Mouse (Mus musculus) cerebellum, adult 18-20 months (tissue): ENCODE data around the gene Cox4i2.

Experiments
- DNase-seq, 2 experiments: peaks; one replicate each; pipeline ENCODE4 v3.0.0; 2021

The Cox4i2 gene

DNA sequence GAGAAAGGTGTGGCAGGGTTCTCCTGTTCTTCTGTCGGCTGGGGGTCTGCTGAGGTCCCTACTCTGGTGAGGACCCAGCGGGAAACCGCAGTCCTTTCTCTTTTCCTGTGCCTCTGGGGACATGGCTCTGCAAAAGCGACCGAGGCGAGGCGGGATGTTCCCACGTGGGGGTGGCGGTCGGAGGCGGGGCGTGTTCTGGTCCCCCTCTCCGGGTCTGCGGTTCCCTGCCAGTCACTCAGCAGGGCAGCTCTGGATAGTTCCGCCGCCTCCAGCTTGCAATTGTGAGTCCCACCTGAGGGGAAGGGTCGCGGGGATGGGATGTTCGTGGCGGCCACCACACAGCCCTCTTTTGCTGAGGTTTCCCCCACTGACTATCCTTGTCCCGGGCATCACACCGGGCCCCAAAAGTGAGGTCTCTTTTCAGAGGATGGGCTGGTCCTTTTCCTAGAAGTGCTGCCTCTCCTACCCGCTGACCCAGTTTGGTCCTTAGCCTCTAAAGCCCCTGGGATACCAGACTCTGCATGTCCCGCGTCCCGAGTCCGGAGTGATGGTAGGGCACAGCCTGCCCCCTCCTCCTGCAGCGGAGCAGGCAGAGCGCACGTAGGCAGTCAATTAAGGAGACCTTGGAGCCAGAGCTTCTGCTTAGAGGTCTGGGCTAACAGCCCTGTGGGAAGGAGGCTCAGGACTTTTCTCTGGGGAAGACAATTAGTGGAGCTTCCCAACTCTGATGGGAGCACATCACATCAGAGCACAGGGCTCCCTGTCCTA, at the start of gene Cox4i2:
TSS of gene Cox4i2 (plus strand) at position 230 of the 768 bp plus-strand sequence.
- no peak for DNase-seq

DNA sequence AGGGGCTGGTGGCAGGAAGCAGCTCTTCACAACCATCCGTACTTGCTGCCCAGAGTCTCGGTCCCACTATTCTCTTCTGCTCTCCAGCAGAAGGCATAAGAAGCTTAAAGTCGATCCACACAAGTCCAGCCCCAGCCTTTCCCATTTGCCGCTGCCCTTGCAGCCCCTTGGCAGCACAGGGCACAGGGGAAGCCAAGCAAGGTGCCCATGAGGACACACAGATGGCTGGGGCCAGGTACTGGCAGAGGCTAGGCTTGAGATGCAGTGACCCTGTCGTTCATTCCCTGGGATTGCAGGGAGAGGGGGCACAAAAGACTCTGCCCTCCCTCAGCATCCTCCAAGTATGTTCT, 49.7 kb upstream of the Cox4i2 start:
- DNase-seq = peak; percentile 73 to 79

DNA sequence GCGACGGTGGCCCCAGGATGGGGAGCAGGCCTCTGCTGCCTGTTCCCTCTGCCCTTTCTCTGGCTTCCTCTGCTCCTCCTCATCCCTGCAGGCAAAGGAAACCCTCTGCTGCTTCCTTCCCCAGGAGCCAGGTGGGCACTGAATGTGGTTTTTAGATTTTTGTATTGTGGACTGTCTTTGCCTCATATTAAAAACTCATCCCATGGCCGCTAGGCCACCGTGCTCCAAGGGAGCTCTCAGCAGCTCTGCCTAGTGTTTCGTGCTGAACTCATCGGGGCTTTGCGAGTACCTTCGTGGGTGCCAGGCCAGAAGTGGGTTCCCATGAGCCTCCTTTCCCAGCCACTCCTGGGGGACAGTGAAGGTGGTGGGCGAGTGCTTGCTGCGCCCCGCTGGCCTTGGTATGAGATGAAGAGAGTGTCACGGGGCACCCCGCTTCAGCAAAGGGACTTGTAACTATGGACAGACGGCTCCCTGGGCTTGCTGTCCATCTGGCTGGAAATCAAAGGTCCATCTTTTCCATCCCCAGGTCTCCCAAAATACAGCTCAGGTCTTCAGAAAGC, 49.1 kb upstream of the Cox4i2 start:
- peak; percentile 33 to 56 for DNase-seq

DNA sequence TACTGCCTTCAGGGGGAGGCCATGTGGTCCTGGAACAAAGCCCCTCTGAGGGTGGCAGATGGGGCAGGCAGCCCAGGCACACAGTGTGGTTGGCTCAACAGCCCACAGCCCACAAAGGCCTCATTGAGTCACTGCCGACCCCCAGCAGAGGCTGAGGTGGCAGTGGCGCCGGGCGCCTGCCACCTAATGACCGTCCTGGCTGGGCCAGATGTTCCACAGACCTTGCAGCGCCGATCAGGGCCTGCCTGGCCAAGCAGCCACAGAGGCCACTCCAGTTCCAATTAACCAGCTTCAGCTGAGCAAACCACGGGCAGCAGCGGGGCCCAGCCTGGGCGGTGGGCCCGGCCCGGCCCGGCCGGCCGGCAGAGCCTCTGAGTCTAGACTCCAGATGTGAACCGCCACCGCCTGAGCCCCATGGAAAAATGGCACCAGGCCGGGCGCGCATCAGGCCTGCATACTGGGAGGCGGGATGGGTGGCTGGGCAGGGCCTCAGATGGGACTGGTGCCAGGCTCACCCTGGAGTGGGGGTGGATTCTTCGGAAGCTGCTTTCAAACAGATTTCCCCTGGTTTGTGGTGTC, 47.9 kb upstream of the Cox4i2 start:
- DNase-seq = peak; percentile 39 to 59

DNA sequence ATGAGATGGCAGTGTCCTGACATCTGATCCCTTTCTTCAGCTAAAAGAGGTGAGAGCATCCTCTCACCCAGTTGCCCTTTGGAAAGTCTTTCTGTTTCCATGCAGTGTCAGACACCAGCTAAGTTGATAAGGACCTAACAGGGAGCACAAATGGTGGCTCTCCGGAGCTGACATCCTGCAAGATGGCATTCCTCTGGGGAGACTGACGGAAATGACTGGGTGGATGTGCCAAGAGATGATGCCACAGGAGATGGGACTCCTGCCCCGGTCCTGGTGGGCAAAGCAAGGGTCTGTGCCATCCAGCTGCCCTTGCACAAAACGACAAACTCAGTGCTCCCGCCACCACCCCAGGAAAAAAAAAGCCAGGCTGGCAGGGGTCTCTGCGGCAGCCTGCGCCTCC, 46.8 kb upstream of the Cox4i2 start:
- peak in 1 of 2 experiments; percentile 30 for DNase-seq

DNA sequence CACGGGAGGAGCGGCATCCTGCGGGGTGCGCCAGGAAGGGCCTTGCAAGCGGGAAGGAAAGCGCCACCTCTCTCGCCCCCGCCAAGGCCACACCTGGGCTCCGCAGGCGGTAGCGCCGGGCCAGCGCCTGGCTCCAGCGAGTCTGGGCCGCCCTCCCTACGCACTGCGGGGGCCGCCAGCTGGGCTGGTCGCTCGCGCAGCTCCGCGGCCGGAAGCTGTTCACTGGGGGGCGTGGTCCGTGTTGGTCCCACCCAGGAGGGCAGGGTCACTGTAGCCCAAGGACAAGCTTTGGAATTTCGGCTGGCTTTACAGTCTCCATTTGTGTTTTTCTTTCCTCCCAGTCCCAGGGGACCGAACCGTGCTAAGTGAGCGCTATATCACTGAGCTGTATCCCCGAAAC, 46.3 kb upstream of the Cox4i2 start:
- peak; percentile 77 to 79 for DNase-seq

DNA sequence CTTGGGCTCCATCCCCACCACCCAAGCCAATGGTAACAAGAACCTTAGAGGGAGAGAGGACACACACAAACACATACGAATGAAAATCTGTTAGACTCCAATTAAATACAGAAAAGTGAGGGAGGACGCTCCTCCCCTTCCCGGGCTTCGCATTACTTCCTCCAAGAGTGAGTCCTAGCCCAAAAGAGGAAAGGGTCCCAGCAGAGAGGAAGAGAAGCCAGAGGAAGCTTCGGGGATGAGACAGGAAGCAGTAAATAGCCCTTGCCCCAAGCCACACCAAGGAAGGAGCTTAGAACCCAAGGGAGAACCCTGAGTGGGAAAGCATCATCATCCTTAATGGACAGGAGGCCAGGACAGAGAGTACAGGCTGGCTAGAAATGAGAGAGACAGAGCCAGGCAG, 44.9 kb upstream of the Cox4i2 start:
- DNase-seq = no peak

DNA sequence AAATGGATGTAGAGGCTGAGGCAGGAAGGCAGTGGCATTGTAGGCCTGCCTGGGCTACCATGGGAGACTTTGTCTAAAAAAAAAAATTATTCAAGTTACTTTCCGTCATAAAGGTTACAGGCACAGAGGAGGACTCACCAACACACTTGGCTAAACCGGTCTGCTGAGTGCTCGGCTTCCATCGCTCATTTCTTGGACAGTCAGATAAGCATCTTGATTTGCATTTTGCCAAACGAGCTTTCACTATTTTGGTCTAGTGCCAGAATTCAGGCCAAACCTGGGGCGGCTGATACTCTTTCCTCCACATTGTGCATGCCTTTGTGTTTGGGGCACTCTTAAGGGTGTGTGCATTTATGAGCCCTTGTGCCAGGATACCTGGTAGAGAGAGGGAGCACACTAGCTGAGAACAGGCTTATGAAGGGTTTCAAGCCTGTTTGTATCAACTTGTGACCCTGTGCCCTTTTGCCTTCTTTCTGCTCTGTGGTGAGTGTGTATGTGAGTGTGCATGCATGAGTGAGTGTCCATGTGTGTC, 37.7 kb upstream of the Cox4i2 start:
- DNase-seq = no peak

DNA sequence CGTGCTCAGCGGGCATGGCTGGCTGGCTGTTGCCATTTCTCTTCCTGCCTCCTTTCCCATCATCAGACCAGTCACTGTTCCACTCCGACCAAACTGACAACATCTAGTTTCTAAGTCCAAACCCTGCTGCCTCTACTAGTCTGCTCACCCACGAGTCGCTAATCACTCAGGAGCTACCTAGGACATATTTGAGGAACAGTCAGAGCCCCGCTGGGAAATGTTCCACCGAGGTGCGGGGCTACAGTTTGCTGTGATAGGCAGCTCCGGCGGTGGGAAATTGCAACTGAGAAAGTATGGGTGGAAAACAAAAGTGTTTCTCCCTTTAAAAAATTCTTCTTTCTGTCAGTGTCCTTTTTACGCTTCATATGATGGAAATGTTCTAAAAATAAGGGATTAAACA, 36.3 kb upstream of the Cox4i2 start:
- no peak for DNase-seq

DNA sequence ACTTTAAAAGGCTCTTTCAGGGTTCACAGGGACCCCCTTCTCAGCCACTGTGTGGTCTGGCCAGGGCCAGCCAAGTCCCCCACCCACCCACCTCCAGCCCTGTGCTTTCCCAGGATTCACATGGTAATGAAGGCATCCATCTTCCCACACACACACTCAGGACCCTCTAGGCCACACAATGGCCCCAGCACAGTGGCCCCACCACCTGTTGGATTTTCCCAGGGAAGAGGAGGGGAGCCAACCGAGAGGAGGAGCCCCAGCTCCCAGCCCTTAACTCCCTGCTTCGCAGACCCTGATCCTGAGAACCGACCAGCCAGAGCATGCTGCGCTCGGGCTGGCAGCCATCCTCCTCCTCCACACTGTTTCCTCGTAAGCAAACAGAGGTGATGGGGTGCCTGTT, 35.9 kb upstream of the Cox4i2 start:
- DNase-seq = no peak

DNA sequence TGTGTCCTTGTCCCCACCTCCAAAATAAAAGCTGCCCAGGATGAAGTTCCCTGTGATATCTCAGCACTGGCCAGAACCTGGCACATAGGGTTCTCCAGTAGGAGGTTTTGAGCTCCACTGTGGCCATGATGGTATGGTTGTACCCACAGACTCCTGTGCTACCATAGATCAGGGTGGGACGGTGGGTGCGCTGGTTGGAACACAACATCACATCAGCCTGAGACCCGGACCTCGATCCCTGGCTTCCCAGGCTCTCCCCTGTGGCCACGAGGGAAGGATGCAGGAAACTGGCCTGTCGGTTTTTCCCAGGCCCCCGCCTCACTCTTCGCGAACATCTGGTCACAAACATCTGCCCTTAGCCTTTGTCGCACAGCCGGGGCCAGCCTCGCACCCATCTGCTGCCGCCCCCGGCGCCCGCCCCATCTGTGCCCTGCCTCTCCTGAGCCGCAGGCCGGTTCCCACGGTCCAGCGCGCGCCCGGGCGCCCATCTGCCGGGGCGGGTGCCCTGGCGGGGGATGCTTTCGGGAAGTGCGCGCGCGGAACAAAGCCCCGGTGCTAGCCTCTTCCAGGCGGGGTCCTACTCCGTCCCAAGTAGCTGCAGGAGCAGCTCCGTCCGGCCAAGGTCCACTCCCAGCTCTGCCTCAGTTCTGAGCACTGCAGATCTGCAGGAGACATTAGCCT, 30.2 kb upstream of the Cox4i2 start:
- no peak for DNase-seq

DNA sequence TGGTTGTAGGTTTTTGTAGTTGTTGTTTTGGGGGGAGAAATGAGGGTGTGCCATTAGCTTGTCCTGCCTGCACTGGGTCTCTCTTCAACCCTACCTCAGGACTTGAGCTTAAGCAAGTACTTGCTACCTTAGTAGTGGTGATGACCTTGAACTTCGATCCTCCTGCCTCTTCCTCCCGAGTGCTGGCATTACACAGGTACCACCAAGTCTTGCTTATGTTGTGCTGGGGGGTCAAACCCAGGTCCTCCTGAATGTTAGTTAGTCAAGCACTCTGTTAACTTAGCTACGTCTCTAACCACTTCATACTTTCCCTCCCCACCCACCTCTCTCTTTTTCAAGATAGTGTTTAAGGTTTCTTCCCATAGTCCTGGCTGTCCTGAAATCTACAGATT, 29.6 kb upstream of the Cox4i2 start:
- no peak for DNase-seq

DNA sequence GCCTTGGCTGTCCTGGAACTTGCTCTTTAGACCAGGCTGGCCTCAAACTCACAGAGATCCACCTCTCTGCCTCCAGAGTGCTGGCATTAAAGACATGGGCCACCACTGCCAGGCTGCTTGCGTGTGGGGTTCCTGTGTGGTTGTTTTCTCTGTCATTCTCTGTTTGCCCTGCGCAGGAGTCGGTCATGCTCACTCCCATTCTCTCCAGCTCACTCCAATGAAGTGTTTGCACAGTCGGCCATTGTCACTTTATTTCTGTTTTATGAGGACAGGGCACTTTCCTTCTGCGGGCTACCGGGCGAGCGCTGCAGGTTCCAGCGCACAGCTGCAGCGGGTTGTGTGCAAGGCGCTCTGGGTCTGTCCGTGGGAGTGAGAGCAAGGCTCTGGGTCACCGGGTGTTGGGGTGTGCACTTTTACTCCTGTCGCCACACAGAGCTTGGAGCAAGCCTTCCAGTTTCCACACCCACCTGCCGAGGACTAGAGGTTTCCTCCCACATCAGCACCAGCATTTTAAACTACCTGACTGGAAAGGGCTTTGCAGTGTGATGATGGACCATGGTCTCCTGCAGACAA, 28.7 kb upstream of the Cox4i2 start:
- no peak for DNase-seq

DNA sequence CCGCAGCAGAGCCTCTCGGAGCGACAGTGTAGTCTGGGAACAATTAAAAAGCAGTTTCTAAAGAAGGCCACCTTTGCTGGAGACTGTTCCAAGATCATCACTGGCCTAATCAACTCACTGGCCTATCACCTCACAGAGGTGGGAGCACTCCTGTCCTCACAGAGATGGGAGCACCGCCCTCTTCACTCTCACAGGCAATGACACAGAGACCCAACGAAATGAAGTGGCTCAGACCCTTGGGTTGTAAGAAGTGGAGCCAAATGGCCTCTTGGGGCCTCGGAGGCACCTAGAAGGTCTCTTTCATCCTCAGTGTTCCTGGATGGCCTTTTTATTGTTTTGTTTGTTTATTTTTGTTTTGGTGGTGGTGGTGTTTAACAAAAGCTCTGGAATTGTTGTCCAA, 27.8 kb upstream of the Cox4i2 start:
- DNase-seq = no peak

DNA sequence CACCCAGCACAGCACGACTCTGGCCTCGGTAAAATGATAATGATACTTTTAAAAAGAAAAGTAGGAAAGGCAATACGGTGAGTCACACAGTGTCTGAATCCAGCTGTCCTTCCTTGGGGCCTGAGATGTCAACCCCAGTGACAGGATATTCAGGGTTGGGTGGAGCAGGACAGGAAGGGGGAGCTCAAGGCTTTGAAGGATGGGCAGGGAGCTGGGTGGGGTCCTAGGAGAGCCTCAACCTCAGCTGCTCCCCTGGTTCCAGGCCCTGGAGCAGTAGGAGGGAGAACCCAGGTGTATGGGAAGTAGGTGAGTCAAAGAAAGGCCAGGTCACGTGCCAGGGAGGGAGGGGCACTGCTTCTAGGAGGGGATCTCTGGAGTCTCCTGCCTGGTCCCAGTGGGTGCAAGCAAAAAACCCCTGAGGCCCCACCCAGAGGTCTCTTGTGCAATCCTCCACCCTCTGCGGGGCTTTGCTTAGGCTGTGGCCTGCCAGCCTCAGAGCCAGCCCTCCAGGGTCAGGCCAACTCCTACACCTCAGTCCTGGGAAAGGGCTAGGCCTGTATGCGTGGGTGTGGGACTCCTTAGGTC, 27.1 kb upstream of the Cox4i2 start:
- no peak for DNase-seq

DNA sequence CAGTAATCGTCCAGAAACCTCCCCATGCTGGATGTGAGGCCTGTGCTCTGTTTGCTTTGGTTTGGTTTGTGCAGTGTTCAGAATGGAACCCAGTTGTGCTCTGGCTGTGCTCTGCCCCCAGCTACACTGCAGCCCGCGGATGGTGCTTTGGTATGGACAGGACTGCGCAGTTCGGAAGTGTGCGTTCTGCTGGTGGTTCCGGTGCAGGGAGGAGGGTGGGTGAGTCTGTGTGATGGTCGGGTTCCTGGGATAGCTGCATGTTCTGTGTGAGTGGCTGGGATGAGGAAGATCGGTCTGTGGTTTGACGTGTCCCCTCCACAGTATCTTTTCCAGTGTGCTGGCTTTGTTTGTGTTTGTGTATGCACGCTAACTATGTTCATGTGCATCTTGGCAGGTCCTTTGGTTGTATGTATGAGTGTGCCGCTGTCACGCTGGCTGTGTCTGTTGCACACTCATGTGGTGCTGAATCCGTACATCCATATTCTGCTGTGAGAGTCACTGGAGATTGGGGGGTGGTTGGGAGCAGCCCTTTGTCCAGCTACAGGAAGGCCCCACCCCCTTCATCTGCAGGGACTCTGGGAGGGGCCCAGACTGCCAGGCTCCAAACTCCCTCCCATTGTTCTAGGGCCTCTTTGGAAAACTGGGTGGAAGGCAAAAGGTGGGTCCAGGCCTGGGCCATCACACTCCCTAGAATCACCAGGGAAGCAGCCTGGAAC, 26.0 kb upstream of the Cox4i2 start:
- no peak for DNase-seq

DNA sequence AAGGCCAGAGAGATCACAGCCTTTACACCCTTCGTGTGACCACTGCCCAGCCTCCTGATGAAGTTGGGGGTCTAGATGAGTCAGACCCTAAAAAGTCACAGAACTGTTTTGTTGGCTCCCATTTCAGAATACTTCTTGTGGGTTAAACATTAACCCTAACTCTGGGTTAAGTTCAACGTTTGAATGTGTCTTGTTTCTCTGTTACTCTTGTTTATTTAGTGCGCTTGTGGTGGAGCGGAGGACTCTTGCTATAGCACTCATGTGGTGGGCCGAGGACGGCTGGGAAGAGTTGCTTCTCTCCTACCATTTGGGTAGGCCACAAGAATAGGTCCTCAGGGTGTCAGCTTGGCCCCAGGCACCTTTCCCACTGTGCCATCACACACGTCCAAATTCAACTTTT, 25.4 kb upstream of the Cox4i2 start:
- no peak for DNase-seq

DNA sequence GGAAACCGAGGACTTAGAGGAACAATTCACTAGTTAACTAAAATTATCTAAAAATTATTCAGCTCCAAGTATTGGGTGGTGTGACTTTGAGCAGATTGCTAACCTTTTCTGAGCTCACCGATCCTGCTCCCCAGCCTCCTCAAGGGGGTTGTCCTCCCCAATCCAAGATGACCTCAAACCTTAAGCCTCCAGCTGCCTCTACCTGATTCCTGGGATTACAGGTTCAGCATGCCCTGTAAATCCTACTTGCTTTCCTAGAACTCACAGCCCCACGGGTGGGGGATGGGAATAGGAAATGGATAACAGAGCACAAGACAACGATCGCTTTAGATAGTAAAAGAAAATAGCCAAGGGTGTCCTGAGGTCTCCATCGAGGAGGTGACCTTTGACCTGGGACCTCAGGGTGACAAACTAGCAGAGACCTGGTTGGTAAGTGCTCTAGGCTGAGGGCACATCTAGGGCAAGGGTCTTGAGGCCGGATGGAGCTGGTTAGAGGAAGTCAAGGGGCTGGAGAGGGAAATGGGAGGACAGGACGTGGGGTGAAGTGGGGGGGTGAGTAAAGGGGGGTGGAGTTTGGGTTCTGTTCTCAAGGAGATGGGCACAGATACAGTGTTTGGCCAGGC, 24.8 kb upstream of the Cox4i2 start:
- no peak for DNase-seq

DNA sequence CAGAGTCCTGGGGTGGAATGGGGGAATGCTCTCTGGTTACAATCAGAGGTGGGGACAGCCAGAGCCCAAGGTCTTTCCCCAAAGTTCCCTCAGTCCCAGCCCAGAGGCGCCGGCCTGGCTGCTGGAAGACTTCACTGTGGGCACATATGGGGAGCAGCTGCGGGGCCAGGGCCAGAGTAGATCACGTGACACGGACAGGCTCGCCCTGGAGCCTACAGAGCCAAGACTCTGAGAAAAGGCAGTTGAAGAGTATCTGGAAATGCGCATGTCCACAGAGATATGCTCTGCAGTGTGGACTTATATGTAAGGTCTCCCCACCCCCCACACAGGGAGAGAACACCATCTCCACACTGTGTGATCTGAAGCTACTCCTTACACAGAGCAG, 24.3 kb upstream of the Cox4i2 start:
- no peak for DNase-seq

DNA sequence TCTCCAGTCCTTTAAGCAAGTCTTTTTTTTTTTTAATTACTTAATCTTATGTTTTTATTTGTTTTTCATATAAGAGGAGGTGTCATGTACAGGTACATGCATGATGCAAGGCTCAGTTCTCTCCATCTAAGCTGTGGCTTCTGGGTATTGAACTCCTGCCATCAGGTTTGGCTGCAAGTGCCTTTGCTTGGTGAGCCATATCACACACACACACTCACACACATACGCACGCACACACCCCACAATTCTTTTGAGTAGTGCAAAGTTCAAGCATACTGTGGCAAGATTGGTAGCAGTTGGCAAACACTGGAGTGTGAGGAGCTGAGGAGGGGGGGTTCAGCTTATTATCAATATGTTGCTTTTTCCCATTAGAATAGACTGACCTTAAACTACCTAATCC, 20.8 kb upstream of the Cox4i2 start:
- DNase-seq = no peak

DNA sequence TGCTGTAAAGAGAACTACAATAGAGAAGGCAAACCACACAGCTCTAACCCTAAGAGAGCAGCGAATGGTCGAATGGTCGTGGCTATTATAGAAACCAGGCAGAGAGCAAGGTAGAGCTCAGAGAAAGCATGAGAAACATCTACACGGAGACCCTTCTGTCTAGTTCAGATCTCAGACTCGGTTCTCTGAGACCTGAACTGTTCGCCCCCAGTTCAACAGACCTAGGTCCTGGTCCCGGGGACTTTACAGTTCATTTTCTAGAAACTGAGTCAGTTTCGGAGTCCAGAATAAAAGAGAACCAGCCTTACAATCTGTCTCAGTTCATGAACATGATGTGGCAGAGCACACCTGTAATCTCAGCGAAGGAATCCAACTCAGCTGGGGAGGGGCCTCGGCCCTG, 19.5 kb upstream of the Cox4i2 start:
- no peak for DNase-seq

DNA sequence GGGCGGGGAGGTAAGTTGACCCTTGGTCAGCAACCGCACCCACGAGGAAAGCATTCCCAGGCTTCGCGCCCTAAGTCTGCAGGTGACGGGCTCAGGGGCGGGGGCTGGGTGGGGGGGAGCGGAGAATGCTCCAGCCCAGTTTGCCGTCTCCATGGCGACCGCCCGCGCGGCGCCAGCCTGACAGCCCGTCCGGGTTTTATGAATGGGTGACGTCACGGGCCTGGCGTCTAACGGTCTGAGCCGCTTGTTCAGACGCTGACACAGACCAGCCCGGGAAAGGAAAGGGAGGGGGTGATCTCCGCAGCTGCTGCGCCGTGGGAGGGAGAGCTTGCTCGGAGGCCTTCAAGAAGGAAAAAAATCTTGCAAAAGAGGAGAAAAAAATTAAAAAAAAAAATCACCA, 19.0 kb upstream of the Cox4i2 start:
- peak; percentile 76 to 84 for DNase-seq
